Mouse (Mus musculus) frontal cortex, postnatal 25 days (tissue): ENCODE data around the gene Hist2h2be.
"Not testable (repeated sequence)": the region's sequence is repeated elsewhere in the genome, so short reads cannot be mapped to it uniquely, and the experiment has no call there.

Experiments used
- DNase-seq, 2 experiments: peaks; one replicate each; pipeline ENCODE4 v3.0.0; 2022; ENCODE audit warnings: low spot score in 2 of 2

Hist2h2be gene

GRCm38 (mm10) chr3:96262216-96262875, 41.4 kb downstream of the Hist2h2be start:
- peak; percentile 64 to 70 for DNase-seq

- peak; percentile 98 to 99 for DNase-seq
Observed at GRCm38 (mm10) chr3:96262979-96263550, 42.1 kb downstream of the Hist2h2be start, which contains the start of gene Hist2h4. Hist2h4 (minus strand) TSS chr3:96263311.

- no peak for DNase-seq
Observed at GRCm38 (mm10) chr3:96263558-96264403, 42.9 kb downstream of the Hist2h2be start.

- DNase-seq: no peak
Observed at GRCm38 (mm10) chr3:96264404-96264949, 43.6 kb downstream of the Hist2h2be start.

GRCm38 (mm10) chr3:96266132-96266710, 45.3 kb downstream of the Hist2h2be start:
- no peak for DNase-seq

GRCm38 (mm10) chr3:96267541-96267940, 46.6 kb downstream of the Hist2h2be start:
- DNase-seq: no peak

- peak; percentile 70 to 72 for DNase-seq
Observed at GRCm38 (mm10) chr3:96268051-96268775, 47.3 kb downstream of the Hist2h2be start, which contains the start of gene Hist2h3b. Hist2h3b (plus strand) TSS chr3:96268654.

- DNase-seq: not testable (repeated sequence)
Observed at GRCm38 (mm10) chr3:96268776-96269378, 48.0 kb downstream of the Hist2h2be start.

- DNase-seq: peak; percentile 92 to 95
Observed at GRCm38 (mm10) chr3:96269511-96270474, 48.9 kb downstream of the Hist2h2be start, which contains the start of gene Hist2h2bb. Hist2h2bb (plus strand) TSS chr3:96269752.
